Mouse (Mus musculus): ENCODE data around the gene Tmx2.

DNA sequence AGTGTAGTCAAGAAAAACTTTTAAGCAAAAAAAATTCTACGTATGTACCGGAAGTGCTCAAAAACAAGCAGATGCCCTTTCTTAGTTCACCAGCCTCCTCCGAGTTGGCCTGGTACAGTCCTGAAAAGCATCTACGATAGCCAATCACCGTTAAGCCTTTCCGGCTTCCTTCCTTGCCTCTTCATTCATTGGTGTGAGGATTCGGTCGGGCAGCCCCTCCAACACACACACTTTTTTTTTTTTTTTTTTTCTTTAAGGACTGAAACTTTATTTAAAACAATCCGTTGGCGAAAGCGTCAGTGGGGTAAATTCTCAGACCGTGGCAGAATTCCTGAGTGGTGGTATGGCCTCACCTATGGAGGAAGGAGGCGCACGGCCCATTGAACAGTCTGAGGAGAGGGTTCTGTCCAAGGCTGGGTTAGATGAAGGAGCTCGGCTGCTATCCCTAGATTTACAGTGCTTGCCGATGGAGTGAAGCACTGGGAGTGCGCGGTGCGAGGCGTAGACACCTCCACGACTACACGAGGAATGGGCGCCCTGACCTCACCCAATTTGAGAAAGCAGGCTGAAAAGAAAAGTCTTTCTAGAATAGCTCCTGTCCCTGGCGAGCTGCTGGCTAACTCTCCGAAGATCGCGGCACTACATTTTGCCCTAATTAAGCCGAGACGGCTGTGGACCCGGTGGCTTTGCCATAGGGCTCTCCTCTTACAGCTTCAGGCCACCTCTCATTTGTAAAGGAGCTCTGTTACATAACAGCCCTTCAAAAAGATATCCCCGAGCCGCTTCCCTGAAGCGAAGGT lies 36.8 kb upstream of the Tmx2 start:
- no peak for TF ChIP-seq CTCF (IDR thresholded peaks at IDR 0.05; ENCODE audit: control insufficient read depth, insufficient read depth, insufficient replicate concordance, low read depth, low read length)
- TF ChIP-seq POLR2A (IDR thresholded peaks at IDR 0.05; ENCODE audit: control insufficient read depth, low read depth, low read length) = 0 out of 2 replicates have a peak, but pooled peaks have one; percentile 43

All from testis, adult 2 months (tissue).